Mouse (Mus musculus): ENCODE measurements around the gene Fcho2.
"Not testable (repeated sequence)": the region's sequence is repeated elsewhere in the genome, so short reads cannot be mapped to it uniquely, and the experiment has no call there.

The Fcho2 gene

DNA sequence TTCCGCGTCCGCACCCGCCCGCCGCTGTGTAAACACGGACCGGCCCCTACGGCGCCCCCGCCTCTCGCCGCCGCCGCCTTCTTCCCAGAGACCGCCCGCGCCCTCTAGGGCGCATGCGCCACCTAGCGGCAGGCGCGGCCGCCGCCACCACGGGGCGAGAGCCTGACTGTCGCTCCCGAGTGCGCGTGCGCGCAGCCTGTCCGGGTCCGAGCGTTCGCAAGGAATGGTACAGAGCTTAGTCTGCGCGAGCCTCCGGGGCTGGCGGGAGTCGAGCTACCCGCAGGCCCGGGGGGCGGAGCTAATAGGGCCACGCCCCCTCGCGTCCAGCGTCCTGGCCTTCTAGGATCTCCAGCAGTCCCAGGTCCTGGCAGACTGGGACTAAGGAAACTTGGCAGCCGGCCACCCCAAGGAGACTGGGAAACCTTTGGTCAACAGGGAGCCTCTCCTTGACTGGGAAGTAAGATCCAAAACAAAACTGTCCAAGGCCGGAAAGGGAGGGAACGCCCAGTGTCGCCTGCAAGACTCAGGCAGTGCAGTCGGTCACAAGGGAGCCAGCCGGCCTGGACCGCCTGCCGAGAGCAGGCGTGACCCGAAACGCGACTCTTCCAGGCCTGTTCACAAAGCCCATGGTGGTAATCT lies at the start of gene Fcho2:
Gene Fcho2, minus strand, starts transcription at position 303 of the 639 bp plus-strand sequence.
- peak; percentile 99 for DNase-seq

DNA sequence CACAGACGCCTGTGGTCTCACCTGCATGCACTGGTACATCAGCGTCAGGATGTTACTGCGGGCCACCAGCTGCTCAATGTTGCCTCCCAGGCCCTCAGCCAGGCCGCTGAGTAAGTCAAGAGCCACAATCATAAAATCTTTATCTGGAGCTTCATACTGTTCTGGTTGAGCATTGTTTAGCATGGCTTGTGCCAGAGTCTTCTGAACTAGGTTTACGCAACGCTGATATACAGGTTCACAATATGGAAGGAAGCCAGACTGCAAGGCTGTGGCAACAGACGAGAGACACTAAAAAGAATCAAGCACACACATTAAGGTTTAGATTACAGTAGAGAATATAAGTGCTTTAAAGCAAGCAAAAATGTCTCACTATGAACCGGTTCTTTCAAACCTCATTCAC lies 40.0 kb upstream of the Fcho2 start:
- DNase-seq, result no peak

DNA sequence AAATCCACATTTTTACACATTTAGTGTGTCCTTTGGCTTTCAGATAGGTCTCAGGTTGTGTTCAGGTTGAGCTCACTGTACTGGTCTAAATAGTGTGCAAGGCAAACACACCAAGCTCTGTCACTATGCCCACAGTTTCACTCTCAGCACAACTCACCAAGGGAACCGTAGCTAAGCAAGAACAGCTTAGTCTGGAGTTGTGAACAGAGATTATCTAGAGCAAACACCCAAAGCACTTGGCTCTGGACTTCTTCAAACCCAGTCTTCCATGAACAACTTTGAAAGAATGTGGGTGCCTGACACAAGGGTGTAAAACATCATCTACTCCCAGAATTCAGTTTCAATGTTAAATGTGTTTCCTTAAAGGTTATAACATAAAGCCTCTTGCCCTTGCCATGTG lies 30.5 kb upstream of the Fcho2 start:
- no peak for DNase-seq

DNA sequence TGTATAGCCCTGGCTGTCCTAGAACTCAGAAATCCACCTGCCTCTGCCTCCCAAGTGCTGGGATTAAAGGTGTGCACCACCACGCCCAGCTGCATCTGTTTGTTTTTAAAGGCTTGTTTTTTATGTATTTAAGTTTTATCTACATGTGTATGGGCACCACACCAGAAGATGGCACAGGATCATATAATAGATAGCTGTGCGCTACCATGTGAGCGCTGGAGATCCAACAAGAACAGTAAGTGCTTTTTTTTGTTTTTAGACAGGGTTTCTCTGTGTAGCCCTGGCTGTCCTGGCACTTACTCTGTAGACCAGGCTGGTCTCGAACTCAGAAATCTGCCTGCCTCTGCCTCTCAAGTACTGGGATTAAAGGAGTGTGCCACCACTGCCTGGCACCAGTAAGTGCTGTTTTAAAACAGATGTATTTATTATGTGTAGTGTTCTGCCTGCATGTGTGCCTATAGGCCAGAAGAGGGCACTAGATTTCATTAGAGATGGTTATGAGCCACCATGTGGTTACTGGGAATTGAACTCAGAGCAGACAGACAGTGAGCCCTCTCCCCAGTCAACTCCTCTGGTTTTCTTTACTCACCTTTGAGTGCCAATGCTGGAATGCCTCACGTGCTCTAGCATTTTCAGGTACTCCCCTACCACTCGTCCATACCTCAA lies 21.3 kb upstream of the Fcho2 start:
- DNase-seq, result no peak

DNA sequence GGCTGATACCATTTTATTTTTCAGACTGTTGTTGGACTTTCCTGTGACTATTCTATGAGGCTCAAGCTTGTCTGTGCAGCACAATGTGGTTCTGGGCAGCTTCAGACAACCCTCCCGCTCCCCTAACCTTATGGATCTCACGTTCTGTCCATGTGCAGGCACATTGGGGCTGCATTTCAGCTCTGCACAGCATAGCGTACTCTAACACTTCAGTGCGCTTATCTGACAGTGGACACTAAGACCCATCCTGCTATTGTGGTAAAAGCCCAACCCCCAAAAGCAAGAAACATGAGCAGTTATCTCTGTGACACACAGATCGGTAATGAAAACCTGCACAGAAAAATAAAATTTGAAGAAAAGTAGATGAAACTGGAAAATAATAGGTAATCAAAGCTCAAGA lies 20.5 kb upstream of the Fcho2 start:
- DNase-seq, result peak; percentile 22

DNA sequence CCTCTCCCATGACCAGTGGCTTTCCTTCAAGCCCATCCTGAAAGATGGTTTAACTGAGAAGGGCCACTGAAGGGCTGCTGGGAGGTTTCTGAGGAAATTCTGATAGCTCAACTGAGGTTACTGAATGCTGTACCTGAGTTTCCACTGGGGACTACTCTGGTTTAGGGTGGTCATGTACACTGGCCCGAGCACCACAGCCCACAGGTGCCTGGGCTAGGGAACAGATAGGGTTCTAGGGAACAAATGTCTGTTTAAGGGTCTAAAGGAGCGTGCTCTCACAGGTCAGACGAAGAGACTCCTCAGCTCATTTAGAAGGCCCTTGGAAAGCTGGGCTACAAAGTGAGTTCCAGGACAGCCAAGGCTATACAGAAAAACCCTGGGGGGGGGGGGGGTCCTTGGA lies 19.5 kb upstream of the Fcho2 start:
- DNase-seq, result no peak

DNA sequence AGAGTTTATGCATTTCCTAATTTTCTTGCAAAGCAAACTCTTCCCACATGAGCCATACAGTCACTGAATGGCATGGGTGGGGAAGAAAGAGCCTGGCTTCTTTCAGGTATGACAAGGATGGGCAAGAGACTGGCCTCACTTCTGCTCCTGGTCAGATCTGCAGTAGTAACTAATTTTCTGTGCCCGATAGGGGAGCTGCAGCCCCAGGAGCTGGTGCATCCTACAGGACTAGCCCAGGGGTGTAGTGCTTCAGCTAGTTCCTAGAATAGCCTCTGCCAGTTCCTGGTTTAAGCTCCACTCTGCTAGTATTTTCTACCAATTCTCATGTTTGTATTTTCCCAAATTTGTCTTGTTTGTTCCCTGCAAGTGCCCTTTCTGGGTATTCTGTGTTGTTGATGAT lies 18.9 kb upstream of the Fcho2 start:
- DNase-seq, result no peak

DNA sequence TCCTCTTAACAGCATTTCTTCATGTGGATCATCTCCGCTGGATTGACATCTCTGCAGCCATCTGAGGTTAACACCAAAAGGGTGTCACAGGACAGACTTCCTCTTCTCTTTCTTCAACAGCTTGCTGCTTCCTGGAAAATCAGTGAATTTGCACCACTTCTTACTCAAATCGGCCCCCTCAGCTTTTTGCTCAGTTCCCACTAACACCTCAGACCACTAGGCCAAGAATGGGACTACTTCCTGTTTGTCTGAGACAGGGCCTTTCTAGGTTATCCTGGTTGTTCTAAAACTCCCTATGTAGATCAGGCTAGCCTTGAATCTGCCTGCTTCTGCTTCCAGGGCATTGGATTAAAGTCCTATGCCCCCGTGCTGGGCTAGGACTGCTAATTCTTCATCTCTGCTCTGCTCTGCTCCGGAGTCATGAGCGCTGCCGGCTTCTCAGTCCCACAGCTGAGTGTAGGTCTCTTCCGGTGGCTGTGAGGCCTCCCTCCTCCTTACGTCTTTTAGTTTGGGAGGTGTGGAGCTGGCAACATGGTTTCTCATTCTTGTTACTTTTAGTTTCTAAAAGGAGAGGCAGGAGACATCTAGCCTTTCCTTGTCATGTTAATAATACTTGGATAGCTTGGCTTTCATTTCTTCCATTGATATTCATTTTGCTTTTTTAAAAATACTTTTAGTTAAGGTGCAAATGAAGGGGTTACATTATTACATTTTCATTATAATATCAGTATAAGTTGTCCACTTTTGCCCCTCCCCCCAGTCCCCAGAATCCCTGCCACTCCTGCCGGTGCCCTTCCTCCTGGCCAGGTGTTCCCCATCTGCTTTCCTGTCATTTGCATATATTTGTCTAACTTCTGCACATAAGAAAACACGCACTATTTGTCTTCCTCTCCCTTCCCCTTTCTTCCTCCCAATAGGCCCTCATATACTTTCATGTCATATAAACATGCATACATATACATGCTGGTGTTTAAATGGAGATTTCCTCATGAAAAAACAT lies 17.5 kb upstream of the Fcho2 start:
- no peak for DNase-seq

DNA sequence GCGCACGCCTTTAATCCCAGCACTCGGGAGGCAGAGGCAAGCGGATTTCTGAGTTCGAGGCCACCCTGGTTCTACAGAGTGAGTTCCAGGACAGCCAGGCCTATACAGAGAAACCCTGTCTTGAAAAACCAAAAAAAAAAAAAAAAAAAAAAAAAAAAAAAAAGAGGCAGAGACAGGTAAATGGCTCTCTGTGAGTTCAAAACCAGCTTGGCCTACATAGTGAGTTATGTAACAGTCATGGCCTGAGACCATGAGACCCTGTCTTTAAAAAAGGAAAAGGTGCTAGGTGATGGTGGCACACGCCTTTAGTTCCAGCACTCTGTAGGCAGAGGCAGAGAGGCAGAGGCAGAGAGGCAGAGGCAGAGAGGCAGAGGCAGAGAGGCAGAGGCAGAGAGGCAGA lies 13.8 kb upstream of the Fcho2 start:
- DNase-seq, result not testable (repeated sequence)

DNA sequence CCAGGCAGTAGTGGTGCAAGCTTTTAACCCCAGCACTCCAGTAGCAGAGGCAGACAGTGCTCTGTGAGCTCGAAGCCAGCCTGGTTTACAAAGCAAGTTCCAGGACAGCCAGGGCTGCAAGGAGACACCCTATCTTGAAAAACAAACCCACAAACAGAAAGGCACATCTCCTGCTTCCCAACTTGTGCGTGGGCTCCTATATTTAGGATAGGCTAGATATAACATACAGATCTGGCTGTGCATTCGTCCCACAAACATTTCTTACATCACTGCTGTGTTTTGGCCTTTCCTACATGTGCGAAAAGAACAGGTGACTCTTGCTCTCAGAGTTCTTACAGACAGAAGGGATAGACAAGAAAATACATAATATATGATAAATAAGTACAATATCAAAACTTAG lies 10.3 kb upstream of the Fcho2 start:
- DNase-seq, result no peak

DNA sequence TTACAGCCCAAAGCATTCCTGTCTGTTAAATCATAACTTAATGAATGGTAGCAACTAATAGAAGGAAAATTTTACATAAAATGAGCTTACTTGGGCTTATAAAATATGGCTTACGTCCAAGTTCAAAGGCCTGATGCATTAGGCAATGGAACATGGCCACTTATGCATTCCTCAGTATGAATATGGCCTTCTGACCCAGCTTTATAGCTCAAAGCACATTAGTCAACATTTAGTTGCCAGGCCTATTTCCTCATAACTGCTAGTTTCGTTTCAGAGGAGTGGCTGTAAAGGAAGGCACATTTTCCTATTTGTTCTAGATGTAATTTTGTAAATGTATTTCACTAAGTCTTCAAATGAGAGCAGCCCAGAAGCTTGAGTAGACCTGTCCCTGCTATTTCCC lies 3.8 kb upstream of the Fcho2 start:
- DNase-seq, result no peak

DNA sequence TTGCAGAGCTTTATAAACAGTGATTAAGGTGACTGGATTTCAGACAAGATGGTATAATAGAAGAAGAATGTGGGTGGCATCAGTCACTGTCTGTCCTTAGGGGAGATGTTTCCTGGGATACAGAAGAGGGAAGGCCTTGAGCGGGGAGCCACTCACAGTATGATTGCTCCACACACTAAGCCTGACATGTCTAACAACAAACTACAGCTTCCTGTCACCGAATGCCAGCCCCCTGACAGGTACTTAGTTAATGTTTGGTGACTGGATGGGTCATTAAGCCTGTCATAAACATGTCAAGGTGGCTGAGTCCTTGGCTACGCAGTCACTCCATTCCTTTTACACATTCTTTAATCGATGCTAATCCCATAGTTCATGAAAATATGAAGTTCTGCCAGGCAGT lies 3.0 kb upstream of the Fcho2 start:
- DNase-seq, result no peak

DNA sequence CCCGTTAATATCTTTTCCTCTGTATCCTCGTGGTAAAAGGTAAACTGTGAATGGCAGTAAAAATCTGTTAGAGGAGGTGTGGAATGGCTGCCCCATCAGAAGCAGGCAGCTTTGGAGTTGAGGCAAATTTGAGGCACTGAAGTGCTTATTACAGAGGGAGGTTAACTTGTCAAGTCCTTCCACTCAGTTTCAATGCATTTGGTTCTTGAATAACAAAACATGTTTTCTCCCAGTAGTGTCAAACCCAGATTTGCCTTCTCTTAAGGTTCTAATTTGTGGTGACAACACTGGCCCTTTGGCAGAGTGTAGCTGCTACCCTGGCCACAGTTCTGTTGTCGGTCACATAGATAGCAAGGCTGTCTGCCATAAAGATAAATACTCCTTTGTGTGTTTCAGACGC lies 2.5 kb upstream of the Fcho2 start:
- DNase-seq, result no peak

DNA sequence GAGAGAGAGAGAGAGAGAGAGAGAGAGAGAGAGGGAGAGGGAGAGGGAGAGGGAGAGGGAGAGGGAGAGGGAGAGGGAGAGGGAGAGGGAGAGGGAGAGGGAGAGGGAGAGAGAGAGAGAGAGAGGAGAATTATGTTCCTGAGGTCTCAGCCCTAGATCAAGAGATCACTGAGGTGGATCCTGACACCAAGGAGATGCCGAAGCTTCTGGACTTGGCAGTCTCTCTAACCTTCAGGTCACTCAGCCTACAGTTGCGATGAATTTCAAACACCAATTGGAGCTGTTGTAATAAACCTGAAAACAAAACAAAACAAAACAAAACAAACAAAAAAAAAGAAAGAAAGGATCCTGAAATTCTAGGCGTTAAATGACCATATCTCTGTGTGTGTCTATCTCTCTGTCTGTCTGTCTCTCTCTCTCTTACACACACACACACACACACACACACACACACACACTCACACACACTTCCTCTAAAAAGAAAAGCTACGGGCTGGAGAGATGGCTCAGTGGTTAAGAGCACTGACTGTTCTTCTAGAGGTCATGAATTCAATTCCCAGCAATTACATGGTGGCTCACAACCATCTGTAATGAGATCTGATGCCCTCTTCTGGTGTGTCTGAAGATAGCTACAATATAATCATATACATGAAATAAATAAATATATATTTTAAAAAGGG lies 1.9 kb upstream of the Fcho2 start:
- not testable (repeated sequence) for DNase-seq

DNA sequence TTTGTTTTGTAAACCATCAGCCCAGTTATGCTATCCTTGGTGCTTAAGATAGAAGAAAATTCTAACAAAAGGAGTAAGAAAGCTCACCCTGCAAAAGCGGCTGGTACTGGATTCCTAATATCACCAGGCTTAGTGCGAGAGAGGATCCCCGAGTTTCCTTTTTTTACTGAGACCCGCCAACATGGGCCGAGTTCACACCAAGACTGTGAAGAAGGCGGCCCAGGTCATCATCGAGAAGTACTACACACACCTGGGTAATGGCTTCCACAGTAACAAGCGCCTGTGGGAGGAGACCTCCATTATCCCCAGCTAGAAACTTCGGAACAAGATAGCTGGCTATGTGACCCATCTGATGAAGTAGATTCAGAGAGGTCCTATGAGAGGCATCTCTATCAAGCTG lies 1.3 kb upstream of the Fcho2 start:
- no peak for DNase-seq

DNA sequence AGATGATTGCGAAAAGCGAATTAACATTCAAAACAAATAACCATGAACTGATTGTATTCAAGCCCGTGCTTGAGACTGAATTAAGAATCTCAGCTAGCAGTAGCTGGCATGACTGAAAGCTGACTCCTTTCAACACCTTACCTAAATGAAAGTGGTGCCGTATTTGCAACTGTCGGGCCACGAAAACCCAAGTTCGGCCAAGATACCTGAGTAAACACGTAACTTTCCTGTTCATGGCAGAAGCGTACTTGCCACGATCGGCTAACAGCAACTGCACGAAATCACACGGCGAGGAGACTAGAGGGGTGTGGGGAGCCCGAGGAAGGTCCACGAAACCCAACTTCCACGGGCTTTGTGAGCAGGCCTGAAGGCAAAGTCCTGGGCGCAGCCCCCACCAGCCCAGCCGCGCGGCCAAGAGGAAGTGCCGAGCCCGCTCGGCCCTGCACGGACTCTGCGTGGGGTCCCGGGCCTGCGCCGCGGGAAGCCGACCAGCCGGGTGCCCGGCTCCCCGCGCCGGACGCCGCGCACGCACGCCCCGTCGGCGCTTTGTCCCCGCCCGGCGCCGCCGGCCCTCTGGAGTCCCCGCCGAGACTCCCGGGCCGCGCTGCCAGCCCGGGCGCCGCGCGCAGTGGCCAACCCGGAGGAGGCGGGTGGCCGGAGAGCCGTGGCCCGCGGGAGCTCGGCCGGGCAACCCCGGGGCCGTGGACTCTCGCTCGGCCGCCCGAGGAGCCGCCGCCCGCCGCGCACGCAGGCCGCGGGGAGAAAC lies 791 bp downstream of the Fcho2 start:
- peak; percentile 59 for DNase-seq

DNA sequence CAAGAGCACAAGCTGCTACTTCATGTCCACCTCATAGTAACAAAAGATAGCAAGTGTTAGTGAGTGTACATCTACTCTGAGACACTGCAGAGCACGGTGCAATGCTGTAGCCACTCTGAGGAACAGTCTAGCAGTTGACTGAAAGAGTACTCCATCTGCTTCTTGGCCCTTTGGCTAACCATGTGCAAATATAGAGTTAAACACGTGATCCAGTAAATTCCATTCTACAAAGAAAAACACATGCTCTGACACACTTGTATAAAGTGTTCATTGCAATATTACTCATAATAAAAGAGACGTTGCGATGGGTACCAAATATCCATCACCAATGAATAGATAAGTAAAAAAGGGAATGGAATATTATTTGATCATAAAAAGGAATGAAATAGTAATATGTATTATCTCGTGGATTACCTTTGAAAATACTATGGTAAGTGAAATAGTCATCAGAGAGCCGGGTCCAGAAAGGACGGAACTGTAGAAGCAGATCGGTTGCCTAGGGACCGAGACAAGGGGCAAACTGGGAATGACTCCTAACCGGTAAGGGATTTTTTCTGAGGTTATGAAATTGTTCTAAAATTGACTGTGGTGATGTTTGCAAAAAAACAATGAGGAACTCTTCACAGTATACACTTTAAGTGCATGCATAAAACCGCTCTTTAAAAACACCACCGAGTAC lies 1.5 kb downstream of the Fcho2 start:
- peak; percentile 35 for DNase-seq

DNA sequence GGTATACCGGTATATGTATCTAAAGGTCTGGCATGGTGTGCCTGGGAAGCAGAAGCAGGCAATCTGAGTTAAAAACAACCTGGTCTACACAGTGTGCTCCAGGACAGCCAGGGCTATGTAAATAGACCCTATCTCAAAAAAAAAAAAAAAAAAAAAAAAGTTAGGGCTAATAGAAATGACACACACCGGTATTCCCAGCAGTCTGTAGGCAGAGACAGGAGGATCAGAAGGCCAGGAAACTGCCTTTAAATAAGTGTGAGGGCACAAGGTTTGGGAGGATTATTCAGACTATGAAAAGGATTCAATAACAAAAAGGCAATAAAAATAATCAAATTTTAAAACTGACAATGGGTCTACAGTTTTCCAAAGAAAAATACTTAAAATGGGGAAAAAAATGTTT lies 2.1 kb downstream of the Fcho2 start:
- DNase-seq, result no peak

DNA sequence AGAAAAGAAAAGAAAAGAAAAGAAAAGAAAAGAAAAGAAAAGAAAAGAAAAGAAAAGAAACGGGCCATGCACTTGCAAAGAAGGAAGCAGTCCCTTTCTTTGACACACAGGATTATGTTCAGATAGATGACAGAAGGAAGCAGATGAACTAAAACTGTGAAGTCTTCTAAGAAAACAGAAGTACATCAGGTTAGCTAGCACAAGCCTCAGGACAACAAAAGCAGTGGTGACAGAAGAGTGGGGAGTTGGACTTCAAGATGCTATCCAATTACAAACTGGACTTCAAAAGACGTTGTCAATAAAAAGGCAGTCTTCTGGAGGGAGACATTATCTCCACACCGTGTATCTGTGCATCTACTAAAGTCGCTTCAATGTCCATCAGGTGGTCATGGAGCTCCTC lies 3.0 kb downstream of the Fcho2 start:
- DNase-seq, result no peak

DNA sequence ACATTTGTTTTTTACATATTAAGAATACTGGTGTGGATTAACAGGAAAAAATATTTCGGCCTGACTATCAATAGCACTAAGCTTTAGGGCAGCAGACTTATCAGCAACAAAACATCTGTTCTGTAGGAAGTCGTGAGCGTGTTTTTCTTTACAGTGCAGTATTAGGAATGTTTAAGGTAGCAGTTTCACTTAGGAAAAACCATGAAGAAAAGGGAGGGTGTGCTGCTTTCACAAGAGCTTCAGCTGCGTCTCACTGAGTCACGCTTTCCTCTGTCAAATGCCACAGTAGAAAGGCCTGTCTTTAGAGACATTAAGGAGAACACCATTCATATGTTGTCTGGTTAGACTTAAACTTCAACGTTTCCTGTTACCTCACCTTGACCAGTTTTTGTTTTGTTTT lies 5.1 kb downstream of the Fcho2 start:
- DNase-seq, result peak; percentile 70

DNA sequence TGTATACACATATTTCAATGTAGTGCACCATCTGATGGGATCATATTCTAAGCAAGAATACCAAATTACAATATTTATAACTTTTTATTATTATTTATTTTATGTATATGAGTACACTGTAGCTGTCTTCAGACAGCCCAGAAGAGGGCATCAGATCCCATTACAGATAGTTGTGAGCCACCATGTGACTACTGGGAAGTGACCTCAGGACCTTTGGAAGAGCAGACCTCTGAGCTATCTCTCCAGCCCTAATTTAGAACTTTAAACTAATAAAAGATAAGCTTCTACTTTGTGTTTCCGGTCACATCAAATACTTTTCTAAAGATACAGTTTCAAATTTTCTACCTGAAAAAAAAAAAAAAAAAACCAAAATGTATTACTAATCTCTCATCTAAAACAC lies 6.2 kb downstream of the Fcho2 start:
- DNase-seq, result no peak

DNA sequence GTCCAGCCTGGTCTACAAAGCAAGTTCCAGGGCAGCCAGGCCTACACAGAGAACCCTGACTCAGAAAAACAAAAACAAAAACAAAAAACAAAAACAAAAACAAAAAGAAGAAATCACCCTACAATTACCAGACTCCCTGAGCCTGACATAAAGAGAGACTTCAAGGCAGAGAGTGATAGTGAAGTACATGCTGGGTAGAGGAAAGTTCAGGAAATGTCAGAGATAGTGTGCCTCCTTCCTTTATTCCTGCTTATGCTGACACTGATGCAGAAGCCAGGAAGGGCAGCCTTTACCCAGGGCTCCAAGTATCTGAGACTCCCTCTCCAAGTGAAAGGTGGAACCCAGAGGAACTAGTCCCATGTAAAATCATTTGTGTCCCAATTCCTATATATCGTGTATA lies 10.8 kb downstream of the Fcho2 start:
- DNase-seq, result no peak
